Mouse (Mus musculus) neutrophil, adult 83 days (primary cell): Measurements from ENCODE around the gene Amer1. TPM values are rescaled to one million over a fixed set of nuclear protein-coding genes. Genes with fewer than 3 reads are reported as not detected.

Experiments used
- total RNA-seq, 2 experiments: library from RNA; stranded (reverse); gene quantifications; one replicate each; pipeline ENCODE4 v1.2.4; 2023

Amer1 gene
- 1 to 10 TPM; 2.5 TPM for total RNA-seq

DNA sequence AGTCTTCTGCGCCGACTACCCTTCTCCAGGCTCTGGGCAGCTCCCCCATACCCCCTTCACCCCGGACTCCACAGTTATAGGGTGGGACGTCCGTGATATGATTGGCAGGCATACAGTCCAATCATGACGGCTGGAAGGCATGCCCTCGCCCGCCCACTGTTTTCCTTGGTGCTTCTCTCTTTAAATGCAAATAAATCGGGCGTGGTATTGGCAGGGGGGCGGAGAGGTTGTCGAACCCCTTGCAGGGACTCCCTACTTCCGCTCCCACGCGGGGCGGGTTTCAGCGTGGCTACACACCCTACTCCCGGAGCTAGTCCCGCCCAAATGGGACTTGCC, at the start of gene Amer1:
Gene Amer1, minus strand, starts transcription at position 97 of the 336 bp plus-strand sequence.

Other genes with a start within 250 kb of the Amer1 start
- gene Arhgef9, start 248.0 kb downstream of the Amer1 start, total RNA-seq = not detected
- not detected for gene Asb12, start 113.1 kb upstream of the Amer1 start, total RNA-seq
- not detected for gene Pfn5, start 113.2 kb upstream of the Amer1 start, total RNA-seq
- gene Zc4h2, start 213.6 kb upstream of the Amer1 start, total RNA-seq = 1 to 10 TPM in 1 of 2 experiments, under 1 TPM in 1; 0.75 to 1.6 TPM